Mouse (Mus musculus): ENCODE data around the gene Susd1.

GRCm38 (mm10) chr4:59429128-59429527, 9.3 kb downstream of the Susd1 start:
- TF ChIP-seq CTCF (IDR thresholded peaks at IDR 0.05; ENCODE audit: low read depth, low read length) (no peak), GATA1 (IDR thresholded peaks at IDR 0.05; ENCODE audit: borderline replicate concordance, low read length) (no peak), TAL1 (conservative IDR thresholded peaks at IDR 0.05; ENCODE audit: low read depth, low read length) (no peak)

All from G1E (cell line).